Mouse (Mus musculus) heart, embryonic 13.5 days (tissue): ENCODE measurements around the gene Snn. TPM values are rescaled to one million over a fixed set of nuclear protein-coding genes. Genes with fewer than 3 reads are reported as not detected.
"Not testable (repeated sequence)": the region's sequence is repeated elsewhere in the genome, so short reads cannot be mapped to it uniquely, and the experiment has no call there.

ENCODE experiments used
- ATAC-seq: fragments of 200-750 bp; cut with Nextera tagmentation; 2 replicates; pipeline ENCODE4 v1.8.0; 2017; ENCODE audit warnings: moderate TSS enrichment; ENCODE audit not compliant: insufficient number of reproducible peaks, low FRiP score, low TSS enrichment; ENCODE audit errors: extremely low read depth
- H3K27ac ChIP-seq: fragments of 300-500 bp; sonication (generic); replicated peaks from 2 replicates; pipeline ENCODE4 v1.5.1; 2015; ENCODE audit warnings: moderate library complexity, mild to moderate bottlenecking, inconsistent platforms
- H3K27me3 ChIP-seq: fragments of 300-500 bp; sonication (generic); replicated peaks from 2 replicates; pipeline ENCODE4 v1.6.1; 2015; ENCODE audit warnings: mild to moderate bottlenecking, inconsistent platforms
- H3K36me3 ChIP-seq: fragments of 300-500 bp; sonication (generic); 2 replicates; pipeline ENCODE4 v1.6.1; 2015; ENCODE audit warnings: mild to moderate bottlenecking, inconsistent platforms
- H3K4me1 ChIP-seq: fragments of 300-500 bp; sonication (generic); 2 replicates; pipeline ENCODE4 v1.6.1; 2015; ENCODE audit warnings: inconsistent platforms
- H3K4me2 ChIP-seq: fragments of 300-500 bp; sonication (generic); 2 replicates; pipeline ENCODE4 v1.6.1; 2015; ENCODE audit warnings: inconsistent platforms, mild to moderate bottlenecking, moderate library complexity
- H3K4me3 ChIP-seq: fragments of 300-500 bp; sonication (generic); 2 replicates; pipeline ENCODE4 v1.5.1; 2015; ENCODE audit warnings: moderate library complexity, mild to moderate bottlenecking, inconsistent platforms
- H3K9ac ChIP-seq: fragments of 300-500 bp; sonication (generic); 2 replicates; pipeline ENCODE4 v1.6.1; 2015; ENCODE audit warnings: inconsistent platforms, mild to moderate bottlenecking, moderate library complexity
- H3K9me3 ChIP-seq: fragments of 300-500 bp; sonication (generic); 2 replicates; pipeline ENCODE4 v1.6.1; 2016; ENCODE audit warnings: inconsistent platforms
- WGBS: fragments of 180-500 bp; shearing (Covaris S2); methylation state at CpG from one replicate; pipeline ENCODE4 v1.1.7; 2015; ENCODE audit warnings: mixed read lengths; 5-methylcytosine and 5-hydroxymethylcytosine counted together
- polyA plus RNA-seq: library from polyadenylated mRNA; unstranded; fragments of >200 nt; fragmentation: Nextera tagmentation; extraction: Ambion mirVana; gene quantifications from 2 replicates; pipeline ENCODE4 v1.2.1, GENCODE M21; 2015

The Snn gene
- polyA plus RNA-seq: 40.1 and 40.3 TPM in 2 replicates

DNA sequence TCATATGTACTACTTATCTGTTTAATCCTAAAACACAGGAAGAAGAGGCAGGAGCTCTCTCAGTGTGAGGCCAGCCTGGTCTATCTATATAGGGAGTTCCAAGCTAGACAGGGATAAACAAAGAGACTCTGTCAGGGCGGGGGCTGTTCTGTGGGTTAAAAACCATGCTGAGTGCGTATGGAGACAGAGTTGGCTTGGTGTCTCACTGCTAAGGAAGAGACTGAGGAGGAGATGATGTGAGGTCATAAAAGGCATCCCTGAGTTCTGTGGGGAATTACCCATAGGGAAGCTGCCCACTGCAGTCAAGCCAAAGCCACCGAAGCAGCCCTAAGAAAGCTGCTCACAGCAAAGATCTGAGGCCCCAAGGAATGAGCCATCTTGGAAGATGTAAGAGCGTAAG is at the start of gene Snn:
Snn (plus strand) TSS at position 301 of the 400 bp plus-strand sequence.
- Histone ChIP-seq H3K36me3 (no peaks in the 10 kb centered on the region), H3K9me3 (no peaks in the 10 kb centered on the region), H3K27me3 (no peaks in the 10 kb centered on the region), H3K4me2 (no peak within 1 kb of the TSS), H3K27ac (no peak within 1 kb of the TSS), H3K4me1 (peaks cover 39% of the 10 kb centered on the region), H3K9ac (no peak within 1 kb of the TSS), H3K4me3 (no peak within 1 kb of the TSS)
- 85% methylated on average over 4 of the region's 4 CpGs for WGBS
- no peak for ATAC-seq

DNA sequence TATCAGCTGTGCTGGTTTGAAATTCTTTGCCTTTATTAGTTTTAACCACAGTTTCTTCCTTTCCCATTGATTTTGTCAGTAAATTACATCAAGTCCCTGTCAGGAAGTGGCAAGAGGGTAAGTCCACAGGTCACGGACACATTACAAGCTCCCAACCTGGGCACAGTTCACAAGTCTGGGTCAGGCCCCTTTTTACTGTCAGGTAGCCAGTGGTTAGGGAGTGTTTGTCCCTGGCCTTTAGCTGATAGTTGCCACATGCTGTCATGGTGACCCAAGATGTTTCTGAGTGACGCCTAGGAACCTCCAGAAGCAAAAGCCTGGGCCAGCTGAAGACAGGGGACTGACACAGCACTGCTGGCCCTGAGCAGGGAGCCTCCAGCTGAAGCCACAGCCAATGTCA is 49.5 kb upstream of the Snn start:
- no peak overlapping the region for H3K9ac ChIP-seq
- H3K27me3 ChIP-seq: no peaks in the 10 kb centered on the region
- H3K4me2 ChIP-seq: no peak overlapping the region
- peaks cover 60% of the 10 kb centered on the region for H3K4me1 ChIP-seq
- H3K9me3 ChIP-seq: no peaks in the 10 kb centered on the region
- H3K27ac ChIP-seq: no peak overlapping the region
- no peaks in the 10 kb centered on the region for H3K36me3 ChIP-seq
- H3K4me3 ChIP-seq: no peak overlapping the region
- ATAC-seq: no peak
- WGBS: 81% methylated on average over 2 of the region's 2 CpGs

GRCm38 (mm10) chr16:11011939-11012338 is 48.8 kb upstream of the Snn start:
- H3K36me3 ChIP-seq: no peaks in the 10 kb centered on the region
- H3K27ac ChIP-seq: peak overlapping the region; percentile 80
- 85% methylated on average over 4 of the region's 4 CpGs for WGBS

DNA sequence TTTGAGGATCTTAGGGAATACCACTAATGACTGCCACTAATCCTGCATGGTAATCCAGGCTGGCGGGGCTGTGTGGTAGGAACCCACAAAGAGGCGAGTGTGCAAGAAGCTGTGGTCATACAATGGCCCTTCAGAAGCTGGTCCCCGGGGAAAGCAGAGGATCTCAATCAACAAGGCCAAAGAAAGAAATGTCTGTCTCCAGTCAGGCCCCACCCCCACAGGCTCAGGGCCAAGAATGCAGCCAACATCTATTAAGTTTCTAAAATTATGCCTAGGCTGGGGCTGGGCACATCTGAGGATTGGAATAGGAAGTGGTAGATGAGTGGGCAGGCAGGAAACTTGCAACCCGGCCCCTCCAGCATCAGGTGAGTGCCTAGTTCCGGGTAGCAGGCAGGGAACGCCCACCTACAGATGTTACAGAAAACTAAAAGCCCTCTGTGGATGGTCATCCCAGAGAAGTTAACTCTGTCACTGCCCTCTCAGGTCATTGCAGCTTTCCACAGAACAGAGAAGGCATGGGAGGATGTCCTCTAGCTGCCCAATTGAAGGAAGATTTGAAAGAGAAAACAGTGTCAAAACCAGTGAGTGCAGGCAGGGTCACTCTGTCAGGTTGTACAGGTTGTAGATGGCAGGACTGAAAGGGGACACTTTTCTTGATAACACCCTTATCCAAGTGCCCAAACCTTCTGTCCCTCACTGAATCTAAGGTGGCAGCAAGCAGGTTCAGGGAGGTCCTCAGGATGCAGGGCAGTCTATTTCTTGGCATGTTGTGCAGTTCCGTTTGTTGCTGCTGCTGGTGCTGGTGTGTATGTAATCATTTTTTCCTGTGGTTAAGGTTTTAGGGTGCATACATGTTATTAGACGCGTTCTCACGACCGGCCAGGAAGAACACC is 47.9 kb upstream of the Snn start:
- no peaks in the 10 kb centered on the region for H3K27me3 ChIP-seq
- peaks cover 49% of the 10 kb centered on the region for H3K4me1 ChIP-seq
- H3K27ac ChIP-seq: peak overlapping the region; percentile 80
- H3K4me3 ChIP-seq: no peak overlapping the region
- 52% methylated on average over 11 of the region's 11 CpGs for WGBS
- no peaks in the 10 kb centered on the region for H3K36me3 ChIP-seq
- H3K9me3 ChIP-seq: no peaks in the 10 kb centered on the region
- peak overlapping the region; percentile 30 for H3K4me2 ChIP-seq
- ATAC-seq: no peak
- H3K9ac ChIP-seq: no peak overlapping the region

More at GRCm38 (mm10) chr16:11011939-11012338, 48.8 kb upstream of the Snn start:
- H3K4me1 ChIP-seq: peaks cover 54% of the 10 kb centered on the region
- no peak overlapping the region for H3K4me3 ChIP-seq
- no peaks in the 10 kb centered on the region for H3K9me3 ChIP-seq
- H3K9ac ChIP-seq: no peak overlapping the region
- H3K4me2 ChIP-seq: no peak overlapping the region
- ATAC-seq: no peak
- no peaks in the 10 kb centered on the region for H3K27me3 ChIP-seq

DNA sequence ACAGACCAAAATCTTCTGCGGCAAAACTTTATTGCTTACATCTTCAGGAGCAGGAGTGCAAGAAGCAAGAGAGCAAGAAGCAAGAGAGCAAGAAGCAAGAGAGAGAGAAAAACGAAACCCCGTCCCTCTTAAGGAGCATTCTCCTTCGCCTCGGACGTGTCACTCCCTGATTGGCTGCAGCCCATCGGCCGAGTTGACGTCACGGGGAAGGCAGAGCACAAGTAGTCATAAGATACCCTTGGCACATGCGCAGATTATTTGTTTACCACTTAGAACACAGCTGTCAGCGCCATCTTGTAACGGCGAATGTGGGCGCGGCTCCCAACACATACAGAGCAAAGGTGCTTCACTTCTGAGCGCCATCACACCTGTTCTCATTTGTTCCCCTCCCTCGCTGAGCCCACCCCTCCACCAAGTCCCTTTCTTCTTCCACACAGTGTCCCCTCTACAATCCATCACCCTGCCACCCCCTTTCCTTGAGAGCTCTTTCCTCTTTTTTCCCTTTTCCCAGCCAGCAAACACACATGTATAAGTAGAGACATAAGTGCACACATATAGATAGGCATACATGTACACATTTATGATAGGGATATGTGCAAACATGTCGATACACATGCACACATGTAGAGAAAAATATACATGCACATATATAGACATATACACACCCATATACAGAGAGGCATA is 47.1 kb upstream of the Snn start:
- not testable (repeated sequence) for H3K36me3 ChIP-seq, H3K27me3 ChIP-seq, H3K27ac ChIP-seq, H3K4me2 ChIP-seq, H3K9me3 ChIP-seq, H3K4me3 ChIP-seq, ATAC-seq, H3K9ac ChIP-seq
- H3K4me1 ChIP-seq: peaks cover 48% of the 10 kb centered on the region
- WGBS: 88% methylated on average over 11 of the region's 19 CpGs

GRCm38 (mm10) chr16:11014407-11014806 is 46.3 kb upstream of the Snn start:
- WGBS: 76% methylated on average over 3 of the region's 3 CpGs
- Histone ChIP-seq H3K4me3 (no peak overlapping the region), H3K9ac (no peak overlapping the region), H3K9me3 (no peaks in the 10 kb centered on the region), H3K4me1 (peaks cover 44% of the 10 kb centered on the region), H3K36me3 (no peaks in the 10 kb centered on the region), H3K27ac (no peak overlapping the region), H3K4me2 (no peak overlapping the region), H3K27me3 (no peaks in the 10 kb centered on the region)
- ATAC-seq: no peak

GRCm38 (mm10) chr16:11016353-11016752 is 44.4 kb upstream of the Snn start:
- H3K4me1 ChIP-seq: peaks cover 29% of the 10 kb centered on the region
- 57% methylated on average over 4 of the region's 4 CpGs for WGBS
- ATAC-seq: no peak
- H3K27ac ChIP-seq: no peak overlapping the region
- no peak overlapping the region for H3K4me2 ChIP-seq
- no peak overlapping the region for H3K9ac ChIP-seq
- H3K4me3 ChIP-seq: no peak overlapping the region
- H3K9me3 ChIP-seq: no peaks in the 10 kb centered on the region
- H3K36me3 ChIP-seq: no peaks in the 10 kb centered on the region
- H3K27me3 ChIP-seq: no peaks in the 10 kb centered on the region

- Histone ChIP-seq H3K4me2 (no peak overlapping the region), H3K27ac (no peak overlapping the region; the same call in 1 of the 2 replicates), H3K4me1 (peaks cover 18% of the 10 kb centered on the region), H3K9ac (no peak overlapping the region), H3K4me3 (no peak overlapping the region), H3K36me3 (no peaks in the 10 kb centered on the region), H3K9me3 (no peaks in the 10 kb centered on the region), H3K27me3 (no peaks in the 10 kb centered on the region)
- 39% methylated on average over 11 of the region's 11 CpGs for WGBS
- ATAC-seq: no peak
These were observed 42.7 kb upstream of the Snn start for GRCm38 (mm10) chr16:11017807-11018595.

DNA sequence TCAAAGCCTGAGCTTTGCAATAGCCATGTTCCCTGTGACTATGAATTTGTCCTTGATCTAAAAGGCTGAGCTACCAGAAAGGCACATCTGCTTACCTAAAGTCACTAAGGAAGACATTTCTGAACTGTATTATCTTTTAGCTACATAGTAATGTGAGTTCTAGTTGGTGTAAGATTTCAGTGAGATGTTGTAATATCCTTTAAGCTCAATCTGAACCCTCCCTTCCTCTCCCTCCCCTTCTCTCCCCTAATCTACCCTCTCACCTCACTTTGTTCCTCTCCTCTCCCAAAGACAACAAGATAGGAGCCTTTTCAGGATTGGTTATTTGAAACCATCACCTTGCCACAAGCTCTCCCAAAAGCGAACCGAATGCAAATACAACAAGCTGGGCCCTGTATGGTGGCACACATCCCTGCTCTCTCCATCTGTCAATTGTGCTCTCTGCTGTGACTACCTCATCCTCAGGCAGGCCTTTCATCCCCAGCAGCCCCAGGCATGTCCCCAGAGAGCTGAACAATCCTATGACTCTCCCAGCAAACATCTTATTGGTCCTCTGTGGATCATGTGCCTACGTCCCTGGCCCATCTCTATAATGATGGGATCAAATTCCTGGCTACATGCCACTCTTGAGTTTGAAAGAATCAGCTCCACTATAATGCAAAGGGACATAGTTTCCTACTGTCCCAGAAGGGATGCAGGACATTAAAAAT is 39.2 kb upstream of the Snn start:
- no peak overlapping the region for H3K4me2 ChIP-seq
- peaks cover 16% of the 10 kb centered on the region for H3K4me1 ChIP-seq
- H3K4me3 ChIP-seq: no peak overlapping the region
- H3K9me3 ChIP-seq: no peaks in the 10 kb centered on the region
- no peak overlapping the region for H3K9ac ChIP-seq
- no peaks in the 10 kb centered on the region for H3K27me3 ChIP-seq
- H3K27ac ChIP-seq: no peak overlapping the region
- ATAC-seq: no peak
- WGBS: 52% methylated on average over 3 of the region's 3 CpGs
- H3K36me3 ChIP-seq: no peaks in the 10 kb centered on the region

DNA sequence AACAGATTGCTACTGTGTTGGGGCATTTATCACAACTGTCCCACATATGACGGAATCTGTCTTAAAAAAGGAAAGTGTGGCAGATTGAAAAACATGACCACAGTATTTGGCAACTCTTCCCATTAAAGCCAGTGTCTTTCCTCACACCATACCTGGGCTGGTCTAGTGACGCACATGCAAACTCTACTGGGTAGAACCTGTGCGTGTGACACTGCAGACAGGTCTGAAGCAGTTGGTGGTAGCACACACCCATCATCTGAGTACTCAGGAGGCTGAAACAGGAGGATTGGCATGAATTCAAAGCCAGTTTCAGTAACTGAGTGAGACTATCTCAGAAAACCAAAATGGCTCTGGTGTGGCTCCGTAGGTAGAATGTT is 38.6 kb upstream of the Snn start:
- 72% methylated on average over 4 of the region's 4 CpGs for WGBS
- no peak for ATAC-seq
- Histone ChIP-seq H3K4me2 (no peak overlapping the region), H3K9ac (no peak overlapping the region), H3K36me3 (no peaks in the 10 kb centered on the region), H3K9me3 (no peaks in the 10 kb centered on the region), H3K4me3 (no peak overlapping the region), H3K27me3 (no peaks in the 10 kb centered on the region), H3K27ac (no peak overlapping the region), H3K4me1 (peaks cover 16% of the 10 kb centered on the region)

DNA sequence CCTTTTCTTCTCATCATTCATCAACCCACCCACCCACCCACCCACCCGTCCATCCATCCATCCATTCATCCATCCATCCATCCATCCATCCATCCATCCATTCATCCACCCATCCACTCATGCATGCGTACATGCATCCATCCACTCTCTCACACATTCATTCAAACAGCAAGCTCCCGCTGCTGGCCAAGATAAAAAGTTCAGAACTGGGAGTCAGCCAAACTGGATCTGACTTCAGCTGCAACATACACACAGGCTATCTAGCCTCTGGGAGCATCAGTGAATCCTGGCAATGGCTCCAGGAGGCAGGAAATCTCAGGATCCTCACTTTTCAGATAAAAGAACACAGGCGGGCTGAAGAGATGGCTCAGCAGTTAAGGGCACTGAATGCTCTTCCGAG is 37.1 kb upstream of the Snn start:
- Histone ChIP-seq H3K27me3 (no peaks in the 10 kb centered on the region), H3K36me3 (no peaks in the 10 kb centered on the region), H3K4me3 (no peak overlapping the region), H3K9me3 (no peaks in the 10 kb centered on the region), H3K4me1 (peaks cover 5% of the 10 kb centered on the region), H3K4me2 (no peak overlapping the region), H3K9ac (no peak overlapping the region), H3K27ac (no peak overlapping the region)
- WGBS: 72% methylated on average over 5 of the region's 5 CpGs
- no peak for ATAC-seq
